Mouse (Mus musculus): ENCODE measurements around the gene Klc3. TPM values are rescaled to one million over a fixed set of nuclear protein-coding genes. Genes with fewer than 3 reads are reported as not detected.

Klc3 gene
- total RNA-seq (2021) (under 1 TPM; 0.21 to 0.25 TPM), polyA plus RNA-seq (2012; rRNA removed) (0.29 and 0.59 TPM in 2 replicates)
- long read RNA-seq = 0 reads

GRCm38 (mm10) chr7:19403731-19404296 lies at the start of gene Klc3:
TSS of gene Klc3 (minus strand) at chr7:19404104.
- intact Hi-C loops (cut with DNase I) = loop anchor here (5.0 kb wide), 1 partner anchor 298 kb away; no protein-coding TSS in a partner anchor
- DNase-seq = peak; percentile 61 to 71
- Histone ChIP-seq H3K79me2 (replicated peaks; ENCODE audit: control insufficient read depth, insufficient read depth, low read length) (no peaks in the 10 kb centered on the region), H3K27me3 (ENCODE audit: control insufficient read depth, insufficient read depth, low read length) (peaks cover 7% of the 10 kb centered on the region), H3K36me3 (ENCODE audit: control insufficient read depth, insufficient read depth, low read length) (no peaks in the 10 kb centered on the region), H3K9ac (ENCODE audit: low read depth, low read length) (peak within 1 kb of the TSS; percentile 56), H3K4me1 (ENCODE audit: control insufficient read depth, insufficient read depth, low read length) (no peaks in the 10 kb centered on the region; the same call in 1 of the 2 replicates), H3K27ac (no peak within 1 kb of the TSS), H3K4me3 (peak within 1 kb of the TSS; percentile 53)
- WGBS = 1% methylated on average over 61 of the region's 62 CpGs
- no peak for TF ChIP-seq CTCF (IDR thresholded peaks at IDR 0.05)
- no peak for TF ChIP-seq EP300 (IDR thresholded peaks at IDR 0.05; ENCODE audit: insufficient read depth, low read depth, low read length)

GRCm38 (mm10) chr7:19449165-19449564 lies 45.3 kb upstream of the Klc3 start:
- WGBS = 67% methylated on average over 12 of the region's 12 CpGs
- Histone ChIP-seq H3K4me1 (ENCODE audit: control insufficient read depth, insufficient read depth, low read length) (no peaks in the 10 kb centered on the region), H3K9ac (ENCODE audit: low read depth, low read length) (no peak overlapping the region), H3K27me3 (ENCODE audit: control insufficient read depth, insufficient read depth, low read length) (no peaks in the 10 kb centered on the region), H3K79me2 (replicated peaks; ENCODE audit: control insufficient read depth, insufficient read depth, low read length) (peaks cover 4% of the 10 kb centered on the region; the same call in 1 of the 2 replicates), H3K4me3 (no peak overlapping the region), H3K36me3 (ENCODE audit: control insufficient read depth, insufficient read depth, low read length) (no peaks in the 10 kb centered on the region), H3K27ac (no peak overlapping the region)
- intact Hi-C loops (cut with DNase I) = no loop called here
- TF ChIP-seq CTCF (IDR thresholded peaks at IDR 0.05) (no peak), EP300 (IDR thresholded peaks at IDR 0.05; ENCODE audit: insufficient read depth, low read depth, low read length) (no peak)
- no peak for DNase-seq

DNA sequence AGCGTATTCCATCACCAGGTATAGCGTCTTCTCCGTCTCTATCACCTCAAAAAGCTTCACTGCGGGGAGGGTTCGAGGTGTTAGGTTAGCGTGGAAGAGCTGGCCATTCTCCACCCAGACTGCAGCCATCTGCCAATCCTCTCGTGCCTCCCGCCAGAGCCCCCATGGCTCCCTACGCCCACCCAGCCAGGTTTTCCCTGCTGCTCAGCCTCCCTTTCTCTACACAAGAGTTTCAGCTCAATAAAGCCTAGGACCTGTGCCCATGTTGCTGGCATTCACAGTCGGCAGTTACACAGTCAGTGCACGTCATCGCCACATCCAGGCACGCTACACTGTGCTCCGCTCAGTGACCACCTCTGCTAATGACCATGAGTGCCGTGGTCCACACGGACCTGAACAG lies 43.8 kb upstream of the Klc3 start:
- H3K27ac ChIP-seq = no peak overlapping the region
- no peak overlapping the region for H3K4me3 ChIP-seq
- H3K79me2 ChIP-seq (replicated peaks; ENCODE audit: control insufficient read depth, insufficient read depth, low read length) = no peaks in the 10 kb centered on the region
- no peaks in the 10 kb centered on the region; the same call in 1 of the 2 replicates for H3K4me1 ChIP-seq (ENCODE audit: control insufficient read depth, insufficient read depth, low read length)
- H3K9ac ChIP-seq (ENCODE audit: low read depth, low read length) = no peak overlapping the region
- no peaks in the 10 kb centered on the region for H3K27me3 ChIP-seq (ENCODE audit: control insufficient read depth, insufficient read depth, low read length)
- no peak for DNase-seq
- TF ChIP-seq POLR2A (IDR thresholded peaks at IDR 0.05; ENCODE audit: insufficient read depth, low read depth, low read length) = no peak
- no peak for TF ChIP-seq EP300 (IDR thresholded peaks at IDR 0.05; ENCODE audit: insufficient read depth, low read depth, low read length)
- intact Hi-C loops (cut with DNase I) = no loop called here
- H3K36me3 ChIP-seq (ENCODE audit: control insufficient read depth, insufficient read depth, low read length) = no peaks in the 10 kb centered on the region
- WGBS = 90% methylated on average over 16 of the region's 16 CpGs

DNA sequence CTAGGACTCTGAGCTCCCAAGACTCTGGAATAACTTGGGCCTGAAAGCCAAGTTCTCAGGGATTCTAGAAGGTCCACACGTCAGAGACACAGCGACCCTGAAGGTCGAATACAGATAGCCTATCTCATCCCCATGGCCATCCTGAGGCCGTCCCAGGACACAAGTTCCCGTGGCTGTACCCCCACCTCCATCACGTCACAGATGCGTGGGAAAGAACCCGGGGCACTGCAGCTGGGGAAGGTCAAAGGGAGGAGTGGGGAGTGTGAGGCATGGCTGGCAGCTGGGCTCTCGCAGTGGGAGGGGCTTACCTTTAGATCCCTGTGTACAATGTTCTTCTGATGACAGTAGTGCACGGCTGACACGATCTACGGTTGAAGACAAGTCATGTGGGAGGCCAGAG lies 40.9 kb upstream of the Klc3 start:
- Histone ChIP-seq H3K27me3 (ENCODE audit: control insufficient read depth, insufficient read depth, low read length) (no peaks in the 10 kb centered on the region), H3K36me3 (ENCODE audit: control insufficient read depth, insufficient read depth, low read length) (no peaks in the 10 kb centered on the region; the same call in 1 of the 2 replicates), H3K4me1 (ENCODE audit: control insufficient read depth, insufficient read depth, low read length) (peaks cover 2% of the 10 kb centered on the region; the same call in 1 of the 2 replicates), H3K9ac (ENCODE audit: low read depth, low read length) (no peak overlapping the region), H3K27ac (no peak overlapping the region), H3K4me3 (no peak overlapping the region), H3K79me2 (replicated peaks; ENCODE audit: control insufficient read depth, insufficient read depth, low read length) (no peaks in the 10 kb centered on the region)
- 71% methylated on average over 12 of the region's 12 CpGs for WGBS
- no peak for TF ChIP-seq CTCF (IDR thresholded peaks at IDR 0.05)
- TF ChIP-seq POLR2A (IDR thresholded peaks at IDR 0.05; ENCODE audit: insufficient read depth, low read depth, low read length) = no peak
- TF ChIP-seq EP300 (IDR thresholded peaks at IDR 0.05; ENCODE audit: insufficient read depth, low read depth, low read length) = no peak
- no peak for DNase-seq
- intact Hi-C loops (cut with DNase I) = no loop called here

DNA sequence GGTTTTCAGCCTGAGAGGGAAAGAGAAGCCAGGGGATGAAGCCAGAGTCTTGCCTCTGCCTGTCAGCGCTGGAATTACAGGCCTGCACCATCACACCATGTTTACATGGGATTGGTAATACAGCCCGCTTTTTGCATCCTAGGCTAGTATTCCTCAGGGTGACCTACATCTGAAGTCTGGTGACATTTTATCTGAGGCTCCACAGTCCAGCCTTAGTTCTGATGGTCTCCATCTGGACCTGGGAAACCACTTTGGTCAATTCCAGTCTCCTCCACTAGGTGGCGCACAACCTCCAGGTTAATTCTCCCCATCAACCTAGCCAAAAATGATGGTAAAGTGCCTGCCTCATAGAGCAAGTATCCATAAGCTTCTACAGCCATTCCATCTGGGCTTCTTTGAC lies 39.4 kb upstream of the Klc3 start:
- H3K36me3 ChIP-seq (ENCODE audit: control insufficient read depth, insufficient read depth, low read length) = no peaks in the 10 kb centered on the region; the same call in 1 of the 2 replicates
- WGBS = 39% methylated on average over 3 of the region's 3 CpGs
- intact Hi-C loops (cut with DNase I) = no loop called here

GRCm38 (mm10) chr7:19441448-19442091 lies 37.7 kb upstream of the Klc3 start:
- TF ChIP-seq EP300 (IDR thresholded peaks at IDR 0.05; ENCODE audit: insufficient read depth, low read depth, low read length) (no peak), CTCF (IDR thresholded peaks at IDR 0.05) (no peak), POLR2A (IDR thresholded peaks at IDR 0.05; ENCODE audit: insufficient read depth, low read depth, low read length) (no peak)
- Histone ChIP-seq H3K4me1 (ENCODE audit: control insufficient read depth, insufficient read depth, low read length) (peaks cover 2% of the 10 kb centered on the region; the same call in 1 of the 2 replicates), H3K79me2 (replicated peaks; ENCODE audit: control insufficient read depth, insufficient read depth, low read length) (no peaks in the 10 kb centered on the region), H3K27me3 (ENCODE audit: control insufficient read depth, insufficient read depth, low read length) (no peaks in the 10 kb centered on the region), H3K36me3 (ENCODE audit: control insufficient read depth, insufficient read depth, low read length) (no peaks in the 10 kb centered on the region; the same call in 1 of the 2 replicates), H3K4me3 (no peak overlapping the region), H3K27ac (no peak overlapping the region), H3K9ac (ENCODE audit: low read depth, low read length) (no peak overlapping the region)
- intact Hi-C loops (cut with DNase I) = no loop called here
- 42% methylated on average over 9 of the region's 9 CpGs for WGBS
- no peak for DNase-seq

More for the DNA sequence above, 39.4 kb upstream of the Klc3 start:
- Histone ChIP-seq H3K9ac (ENCODE audit: low read depth, low read length) (no peak overlapping the region), H3K27me3 (ENCODE audit: control insufficient read depth, insufficient read depth, low read length) (no peaks in the 10 kb centered on the region), H3K79me2 (replicated peaks; ENCODE audit: control insufficient read depth, insufficient read depth, low read length) (no peaks in the 10 kb centered on the region), H3K27ac (no peak overlapping the region), H3K4me1 (ENCODE audit: control insufficient read depth, insufficient read depth, low read length) (peaks cover 2% of the 10 kb centered on the region; the same call in 1 of the 2 replicates), H3K4me3 (no peak overlapping the region)
- peak; percentile 77 to 87 for DNase-seq
- TF ChIP-seq CTCF (IDR thresholded peaks at IDR 0.05) = no peak; the same call in 1 of the 2 replicates
- peak; percentile 76; the same call in 1 of the 2 replicates for TF ChIP-seq EP300 (IDR thresholded peaks at IDR 0.05; ENCODE audit: insufficient read depth, low read depth, low read length)

Data from heart, adult 2 months (tissue).